Mouse (Mus musculus) gastrocnemius, postnatal 14 days (tissue): ENCODE data around the gene 4930447C04Rik. TPM values are rescaled to one million over a fixed set of nuclear protein-coding genes. Genes with fewer than 3 reads are reported as not detected.

Experiments
- DNase-seq: peaks from one replicate; pipeline ENCODE4 v3.0.0; 2021; ENCODE audit warnings: mixed read lengths
- intact Hi-C: fragments of 180-260 bp; cut with DNase I; formaldehyde crosslinking; loops from one replicate; pipeline ENCODE4 v1.15.1; 2025; ENCODE audit warnings: low total_unique reads
- total RNA-seq, 2 experiments: library from RNA; stranded (reverse); gene quantifications; 2 replicates each; pipeline ENCODE4 v1.2.3; 2021

Gene 4930447C04Rik
- total RNA-seq, 2 experiments from 2014 or later, result 0.43 to 0.47 TPM

- intact Hi-C loops, result loop anchor here (2.0 to 10.0 kb wide), 2 partner anchors 127 to 707 kb away; no protein-coding TSS in a partner anchor
- no peak for DNase-seq
These were observed 92.8 kb downstream of the 4930447C04Rik start for GRCm38 (mm10) chr12:72847725-72848124.

- intact Hi-C loops, result loop anchor here (10.0 kb wide), 1 partner anchor 709 kb away; no protein-coding TSS in a partner anchor
- DNase-seq, result no peak
These were observed 94.6 kb downstream of the 4930447C04Rik start for GRCm38 (mm10) chr12:72845946-72846345.

GRCm38 (mm10) chr12:72843973-72844620 is 96.5 kb downstream of the 4930447C04Rik start:
- intact Hi-C loops, result loop anchor here (10.0 kb wide), 1 partner anchor 711 kb away; no protein-coding TSS in a partner anchor
- DNase-seq, result peak; percentile 63

- DNase-seq, result no peak
- intact Hi-C loops, result loop anchor here (10.0 kb wide), 1 partner anchor 711 kb away; no protein-coding TSS in a partner anchor
These were observed 97.0 kb downstream of the 4930447C04Rik start for GRCm38 (mm10) chr12:72843555-72843954.

DNA sequence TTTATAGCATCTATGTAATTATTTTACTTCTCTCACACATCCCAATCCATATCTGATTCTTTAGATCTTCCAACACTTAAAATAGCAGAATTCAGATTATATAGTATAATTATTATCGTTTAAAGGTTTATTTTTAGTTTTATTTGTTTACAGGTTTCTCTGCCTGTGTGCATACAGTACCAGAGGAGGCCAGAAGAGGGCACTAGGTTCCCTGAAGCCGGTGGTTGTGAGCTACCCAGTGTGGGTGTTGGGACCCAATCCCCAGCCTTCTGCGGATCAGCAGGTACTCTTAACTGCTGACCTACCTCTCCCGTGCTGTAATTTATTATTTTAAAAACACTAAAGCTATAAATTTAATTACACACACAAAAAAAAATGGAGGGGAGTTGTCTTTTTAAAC is 97.4 kb downstream of the 4930447C04Rik start:
- intact Hi-C loops, result loop anchor here (10.0 kb wide), 1 partner anchor 712 kb away; no protein-coding TSS in a partner anchor
- no peak for DNase-seq

DNA sequence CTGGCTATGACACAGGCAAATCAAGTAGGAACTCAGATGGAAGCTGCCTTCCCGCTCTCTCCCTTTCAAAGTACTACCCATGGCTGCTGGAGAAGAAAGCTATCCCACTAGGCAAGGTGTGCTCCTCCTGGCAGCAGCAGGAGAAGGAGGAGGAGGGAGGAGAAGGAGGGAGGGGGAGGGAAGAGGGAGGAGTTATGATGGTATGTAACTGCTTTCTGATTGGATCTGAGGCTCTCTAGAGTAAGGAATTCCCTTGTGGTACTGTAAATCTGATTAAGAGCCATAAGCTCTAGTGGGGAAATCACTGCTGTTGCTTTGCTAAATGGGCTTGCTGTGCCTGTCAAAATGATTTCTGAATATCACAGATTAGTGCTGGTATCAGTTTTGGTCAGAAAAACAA is 99.1 kb downstream of the 4930447C04Rik start:
- DNase-seq, result no peak
- intact Hi-C loops, result loop anchor here (10.0 kb wide), 1 partner anchor 713 kb away; no protein-coding TSS in a partner anchor

GRCm38 (mm10) chr12:72837302-72837701 is 103.3 kb downstream of the 4930447C04Rik start:
- no peak for DNase-seq
- intact Hi-C loops, result no loop called here

GRCm38 (mm10) chr12:72835518-72836015 is 105.0 kb downstream of the 4930447C04Rik start:
- no peak for DNase-seq
- intact Hi-C loops, result no loop called here

- no peak for DNase-seq
- intact Hi-C loops, result no loop called here
These were observed 105.6 kb downstream of the 4930447C04Rik start for GRCm38 (mm10) chr12:72834773-72835517.

DNA sequence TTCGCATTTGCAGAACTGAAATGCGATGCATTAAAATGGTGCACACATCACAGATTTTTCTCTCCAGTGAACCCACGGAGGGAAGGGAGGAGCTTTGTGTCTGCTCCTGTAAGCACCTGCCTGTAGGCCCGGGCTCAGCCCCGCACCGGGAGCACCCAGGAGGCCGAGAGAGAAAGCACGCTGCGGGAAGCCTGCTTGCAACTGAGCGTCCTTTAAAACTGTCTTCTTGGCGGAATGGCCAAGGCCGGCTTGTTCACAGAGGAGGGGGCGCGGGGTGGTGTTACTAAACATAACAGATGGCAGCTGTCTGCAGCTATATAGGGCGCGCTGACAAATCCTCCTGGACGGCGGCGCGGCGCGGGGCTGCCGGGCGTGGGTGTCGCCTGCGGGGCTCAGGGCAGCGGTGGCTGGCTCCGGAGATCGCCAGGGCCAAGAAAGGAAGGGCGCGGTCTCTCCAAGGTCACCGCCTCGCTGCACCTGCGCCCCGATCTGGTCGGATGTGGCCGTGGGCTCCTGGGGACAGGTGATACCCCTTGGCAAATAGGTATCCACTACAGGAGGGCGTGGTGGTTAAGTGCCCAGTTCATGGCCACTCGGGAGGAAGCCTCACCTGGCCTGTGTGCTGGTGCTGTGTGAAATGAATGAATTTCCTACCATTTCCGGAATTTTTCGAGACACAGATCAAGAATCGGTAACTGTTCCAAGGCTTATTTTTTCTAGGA is 108.7 kb downstream of the 4930447C04Rik start:
- intact Hi-C loops, result no loop called here
- peak; percentile 23 for DNase-seq

Other genes starting within 250 kb of the 4930447C04Rik start
- gene Ppm1a, start 183.3 kb downstream of the 4930447C04Rik start, total RNA-seq, result 100 to 1,000 TPM; 156 to 160 TPM
- not detected for gene Six6, start 882 bp downstream of the 4930447C04Rik start, total RNA-seq
- gene Six1, start 113.1 kb upstream of the 4930447C04Rik start, total RNA-seq, result 10 to 100 TPM; 43.5 to 46.4 TPM
- gene Six4, start 172.7 kb upstream of the 4930447C04Rik start, total RNA-seq, result 10 to 100 TPM in 1 of 2 experiments, 1 to 10 TPM in 1; 8.8 to 10.3 TPM
- 10 to 100 TPM; 19.2 to 20.4 TPM for gene Mnat1, start 182.9 kb upstream of the 4930447C04Rik start, total RNA-seq